Mouse (Mus musculus) hindbrain, embryonic 16.5 days (tissue): ENCODE data around the gene Ttc4. TPM values are rescaled to one million over a fixed set of nuclear protein-coding genes. Genes with fewer than 3 reads are reported as not detected.

Experiments used
- ATAC-seq: fragments of 200-750 bp; cut with Nextera tagmentation; 2 replicates; pipeline ENCODE4 v1.8.0; 2017; ENCODE audit warnings: moderate TSS enrichment, moderate library complexity
- H3K27ac ChIP-seq: fragments of 300-500 bp; sonication (generic); 2 replicates; pipeline ENCODE4 v1.5.1; 2014; ENCODE audit warnings: low read depth, mild to moderate bottlenecking, control low read depth, low read length, moderate library complexity
- H3K27me3 ChIP-seq: fragments of 300-500 bp; sonication (generic); replicated peaks from 2 replicates; pipeline ENCODE4 v1.6.1; 2014; ENCODE audit warnings: low read length; ENCODE audit not compliant: control insufficient read depth, insufficient read depth
- H3K36me3 ChIP-seq: fragments of 300-500 bp; sonication (generic); 2 replicates; pipeline ENCODE4 v1.6.1; 2014; ENCODE audit warnings: mild to moderate bottlenecking, low read length, moderate library complexity, mixed read lengths; ENCODE audit not compliant: control insufficient read depth, insufficient read depth
- H3K4me1 ChIP-seq: fragments of 300-500 bp; sonication (generic); 2 replicates; pipeline ENCODE4 v1.6.1; 2014; ENCODE audit warnings: low read depth, low read length; ENCODE audit not compliant: control insufficient read depth, insufficient read depth
- H3K4me2 ChIP-seq: fragments of 300-500 bp; sonication (generic); 2 replicates; pipeline ENCODE4 v1.6.1; 2014; ENCODE audit warnings: mild to moderate bottlenecking, low read length, control low read depth, moderate library complexity
- H3K4me3 ChIP-seq: fragments of 300-500 bp; sonication (generic); 2 replicates; pipeline ENCODE4 v1.5.1; 2014; ENCODE audit warnings: mild to moderate bottlenecking, low read length, control low read depth, moderate library complexity
- H3K9ac ChIP-seq: fragments of 300-500 bp; sonication (generic); 2 replicates; pipeline ENCODE4 v1.6.1; 2014; ENCODE audit warnings: low read depth, mild to moderate bottlenecking, control low read depth, low read length, moderate library complexity
- H3K9me3 ChIP-seq: fragments of 300-500 bp; sonication (generic); 2 replicates; pipeline ENCODE4 v1.6.1; 2014; ENCODE audit warnings: mild to moderate bottlenecking, low read length, moderate library complexity; ENCODE audit not compliant: control insufficient read depth
- WGBS: fragments of 180-500 bp; shearing (Covaris S2); extraction: QIAGEN DNeasy Blood & Tissue Kit; methylation state at CpG from one replicate; pipeline ENCODE4 v1.1.7; 2014; 5-methylcytosine and 5-hydroxymethylcytosine counted together
- polyA plus RNA-seq: library from polyadenylated mRNA; unstranded; fragments of >200 nt; fragmentation: Nextera tagmentation; extraction: Ambion mirVana; gene quantifications from 2 replicates; pipeline ENCODE4 v1.2.1, GENCODE M21; 2015

The Ttc4 gene
- polyA plus RNA-seq: 140 and 152 TPM in 2 replicates

DNA sequence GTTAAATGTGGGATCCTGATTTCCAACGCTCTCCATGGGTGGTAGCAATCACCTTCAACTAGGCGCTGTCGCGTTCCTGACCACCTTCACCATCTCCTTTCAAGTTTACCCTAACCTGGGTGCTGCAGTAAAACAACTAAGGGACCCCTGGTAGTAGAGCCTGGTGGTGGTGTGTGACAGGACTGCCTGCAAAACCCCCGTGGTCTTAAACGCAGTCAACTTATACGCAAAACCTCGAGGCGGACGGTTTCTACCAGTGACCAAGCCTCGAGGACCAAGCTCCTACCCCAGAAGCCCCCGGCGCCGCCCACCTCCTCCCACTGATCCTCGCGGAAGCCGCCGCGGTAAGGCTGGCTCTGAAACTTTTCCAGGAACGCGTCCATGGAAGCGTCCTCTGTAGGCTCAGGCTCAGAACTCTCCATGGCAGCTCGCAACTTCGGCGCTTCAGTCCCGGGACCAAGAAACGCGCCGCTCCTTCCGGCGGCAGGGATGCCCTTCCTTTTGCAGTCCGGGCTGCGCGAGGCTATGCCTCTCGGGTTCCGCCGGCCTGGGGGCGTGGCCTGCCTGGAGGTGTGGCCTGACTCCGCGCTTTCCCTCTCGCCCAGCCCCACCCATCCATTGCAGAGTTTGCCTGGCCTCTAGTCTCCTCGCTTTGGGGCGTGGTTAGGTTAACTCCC lies at the start of gene Ttc4:
Gene Ttc4, minus strand, starts transcription at position 503 of the 677 bp plus-strand sequence.
- peak within 1 kb of the TSS; percentile 78 for H3K4me2 ChIP-seq
- WGBS: 1% methylated on average over 43 of the region's 43 CpGs

DNA sequence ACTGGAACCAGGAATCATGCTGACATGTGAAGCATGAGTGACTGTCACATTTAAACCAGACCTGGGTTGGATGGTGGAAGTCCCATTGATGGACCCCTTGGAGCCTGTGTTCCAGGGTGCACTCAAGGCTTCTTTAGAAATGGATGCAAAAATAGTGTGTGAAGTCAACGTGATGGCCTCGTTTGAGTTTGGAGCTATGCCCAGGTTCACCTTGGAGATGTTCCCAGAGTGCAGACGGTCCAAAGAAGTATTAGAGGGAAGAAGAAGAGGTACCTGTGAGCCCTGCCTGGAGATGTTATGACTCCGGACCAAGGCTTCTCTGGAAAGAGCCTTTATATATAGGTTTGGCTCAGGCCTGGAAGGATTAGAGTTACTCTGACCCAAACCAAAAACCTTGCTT lies 41.9 kb upstream of the Ttc4 start:
- no peaks in the 10 kb centered on the region for H3K27me3 ChIP-seq
- no peak overlapping the region for H3K9ac ChIP-seq
- no peak overlapping the region for H3K27ac ChIP-seq
- no peak for ATAC-seq
- H3K9me3 ChIP-seq: no peaks in the 10 kb centered on the region
- WGBS: 81% methylated on average over 4 of the region's 4 CpGs
- no peak overlapping the region for H3K4me3 ChIP-seq
- no peaks in the 10 kb centered on the region for H3K36me3 ChIP-seq
- no peaks in the 10 kb centered on the region for H3K4me1 ChIP-seq
- no peak overlapping the region for H3K4me2 ChIP-seq

More for the DNA sequence above, at the start of gene Ttc4:
- H3K9ac ChIP-seq: peak within 1 kb of the TSS; percentile 86
- H3K27me3 ChIP-seq: no peaks in the 10 kb centered on the region
- H3K4me1 ChIP-seq: peaks cover 7% of the 10 kb centered on the region
- H3K4me3 ChIP-seq: peak within 1 kb of the TSS; percentile 86
- H3K27ac ChIP-seq: peak within 1 kb of the TSS; percentile 58; the same call in 1 of the 2 replicates
- no peaks in the 10 kb centered on the region for H3K9me3 ChIP-seq
- ATAC-seq: peak; percentile 98
- H3K36me3 ChIP-seq: peaks cover 14% of the 10 kb centered on the region

DNA sequence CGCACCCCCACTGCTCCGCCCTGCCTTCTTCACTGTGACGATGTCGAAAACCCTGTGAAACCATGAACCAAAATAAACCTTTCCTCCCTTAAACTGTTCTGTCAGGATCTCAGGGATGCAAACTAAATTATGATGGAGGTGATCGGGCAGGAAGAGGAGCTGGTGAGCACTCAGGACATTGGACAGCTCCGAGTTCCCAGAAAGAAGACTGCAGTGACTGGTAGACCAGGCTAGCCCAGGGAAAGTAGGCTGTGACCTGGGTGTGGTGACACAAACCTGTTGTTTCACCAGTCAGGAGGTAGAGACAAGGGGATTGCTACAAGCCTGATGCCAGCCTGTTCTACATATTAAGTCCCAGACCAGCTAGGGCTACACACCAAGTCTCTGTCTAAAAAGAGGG lies 34.9 kb upstream of the Ttc4 start:
- H3K4me3 ChIP-seq: no peak overlapping the region
- no peak for ATAC-seq
- 92% methylated on average over 6 of the region's 6 CpGs for WGBS
- no peaks in the 10 kb centered on the region for H3K9me3 ChIP-seq
- H3K27me3 ChIP-seq: no peaks in the 10 kb centered on the region; the same call in 1 of the 2 replicates
- H3K4me1 ChIP-seq: no peaks in the 10 kb centered on the region
- H3K4me2 ChIP-seq: no peak overlapping the region
- no peak overlapping the region for H3K9ac ChIP-seq
- no peaks in the 10 kb centered on the region for H3K36me3 ChIP-seq
- no peak overlapping the region for H3K27ac ChIP-seq

DNA sequence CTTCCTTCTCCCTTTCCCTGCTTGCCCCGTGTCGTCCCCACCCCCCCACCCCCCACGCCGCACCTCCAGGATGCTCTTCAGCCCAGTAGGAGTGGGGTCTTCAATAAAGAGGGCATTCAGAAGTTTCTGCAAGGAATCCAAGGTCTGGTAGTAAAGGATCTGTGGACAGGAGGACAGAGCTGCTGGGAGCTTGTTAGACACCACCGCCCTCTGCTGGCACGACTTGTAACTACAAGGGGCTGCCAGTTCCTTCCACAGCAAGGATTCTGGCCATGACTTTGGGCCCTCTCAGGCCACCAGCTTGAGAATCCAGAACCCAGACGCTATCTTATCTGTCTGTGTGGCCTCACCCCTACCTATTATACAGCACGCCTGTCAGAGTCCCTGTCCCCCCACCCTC lies 29.7 kb upstream of the Ttc4 start:
- Histone ChIP-seq H3K4me1 (peaks cover 17% of the 10 kb centered on the region), H3K4me2 (peak overlapping the region; percentile 39; the same call in 1 of the 2 replicates), H3K27ac (no peak overlapping the region), H3K36me3 (no peaks in the 10 kb centered on the region), H3K4me3 (no peak overlapping the region), H3K9ac (no peak overlapping the region), H3K9me3 (no peaks in the 10 kb centered on the region), H3K27me3 (no peaks in the 10 kb centered on the region; the same call in 1 of the 2 replicates)
- WGBS: 2% methylated on average over 8 of the region's 8 CpGs
- ATAC-seq: peak; percentile 43

DNA sequence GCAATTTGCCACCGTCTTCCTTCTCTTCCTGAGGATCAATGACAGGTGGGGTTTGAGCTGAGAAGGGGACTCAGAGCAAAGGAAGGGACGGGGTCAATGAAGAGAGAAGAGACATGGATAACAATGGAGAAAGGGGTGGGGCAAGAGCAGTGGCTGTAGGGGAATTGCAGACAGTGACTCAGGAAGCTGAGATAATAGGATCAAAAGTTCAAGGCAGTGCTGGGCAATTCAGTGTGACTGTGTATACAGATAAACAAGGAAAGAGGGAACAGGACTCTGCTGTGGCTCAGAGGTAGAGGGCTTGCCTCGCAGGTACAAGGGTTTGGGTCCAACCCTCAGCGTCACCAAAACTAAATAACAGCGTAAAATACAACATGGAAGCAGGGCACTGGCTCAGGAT lies 29.2 kb upstream of the Ttc4 start:
- Histone ChIP-seq H3K27ac (no peak overlapping the region), H3K4me3 (no peak overlapping the region), H3K9me3 (no peaks in the 10 kb centered on the region), H3K4me1 (peaks cover 17% of the 10 kb centered on the region), H3K27me3 (no peaks in the 10 kb centered on the region; the same call in 1 of the 2 replicates), H3K4me2 (peak overlapping the region; percentile 39; the same call in 1 of the 2 replicates), H3K9ac (no peak overlapping the region), H3K36me3 (no peaks in the 10 kb centered on the region)
- no peak for ATAC-seq
- 53% methylated on average over 5 of the region's 5 CpGs for WGBS

DNA sequence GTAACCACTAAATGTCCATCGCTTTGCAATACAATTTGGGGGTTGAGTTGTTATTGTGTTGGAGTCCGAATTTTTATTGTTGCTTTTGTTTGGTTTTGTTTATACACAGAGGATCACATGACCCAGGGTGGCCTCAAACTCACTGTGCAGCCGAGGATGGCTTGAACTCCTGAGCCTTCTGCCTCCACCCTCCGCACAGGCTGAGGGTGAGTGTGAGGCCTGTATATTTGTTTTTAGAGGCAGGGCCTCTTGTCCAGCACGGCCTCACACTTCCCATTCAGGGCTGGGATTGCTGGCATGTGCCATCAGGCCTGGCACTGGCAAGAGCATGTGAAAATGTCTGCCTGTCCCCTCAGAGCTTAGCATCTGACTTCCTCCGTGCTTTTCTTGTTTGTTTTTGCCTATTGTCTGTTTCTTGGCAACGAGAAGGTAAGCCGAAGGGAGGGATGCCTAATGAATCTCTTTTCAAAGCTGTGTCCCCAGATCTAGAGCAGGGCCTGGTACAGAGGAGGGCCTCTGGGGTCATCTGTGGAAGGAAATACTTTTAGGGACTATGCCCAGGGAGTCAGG lies 26.4 kb upstream of the Ttc4 start:
- 0 out of 2 replicates have a peak, but pooled peaks have one; percentile 4 for ATAC-seq
- WGBS: 28% methylated on average over 8 of the region's 8 CpGs
- no peaks in the 10 kb centered on the region; the same call in 1 of the 2 replicates for H3K27me3 ChIP-seq
- H3K36me3 ChIP-seq: no peaks in the 10 kb centered on the region
- H3K4me3 ChIP-seq: no peak overlapping the region
- peak overlapping the region; percentile 78 for H3K27ac ChIP-seq
- H3K4me2 ChIP-seq: no peak overlapping the region
- no peaks in the 10 kb centered on the region for H3K9me3 ChIP-seq
- H3K9ac ChIP-seq: peak overlapping the region; percentile 14; the same call in 1 of the 2 replicates
- H3K4me1 ChIP-seq: peaks cover 27% of the 10 kb centered on the region

DNA sequence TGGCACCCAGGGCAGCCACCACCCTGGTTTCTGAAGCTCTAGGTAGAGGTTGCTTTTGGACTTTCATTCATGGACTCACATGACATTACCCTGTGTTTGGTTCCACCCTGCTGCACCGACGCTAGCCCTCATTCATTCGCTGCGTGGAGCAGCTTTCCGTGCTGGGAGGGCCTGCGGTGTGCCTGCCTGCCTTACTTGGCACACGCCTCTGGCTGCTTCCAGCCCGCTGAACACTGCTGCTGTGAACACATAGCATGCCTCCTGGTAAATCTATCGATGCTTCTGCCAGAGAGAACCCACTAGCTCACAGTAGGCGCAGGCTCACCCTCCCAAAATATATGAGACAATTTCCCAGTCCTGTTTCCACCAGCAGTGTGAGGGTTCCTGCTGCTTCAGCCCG lies 25.7 kb upstream of the Ttc4 start:
- Histone ChIP-seq H3K4me1 (peaks cover 32% of the 10 kb centered on the region), H3K9ac (peak overlapping the region; percentile 13; the same call in 1 of the 2 replicates), H3K9me3 (no peaks in the 10 kb centered on the region), H3K4me2 (no peak overlapping the region), H3K36me3 (no peaks in the 10 kb centered on the region), H3K4me3 (no peak overlapping the region), H3K27me3 (no peaks in the 10 kb centered on the region; the same call in 1 of the 2 replicates), H3K27ac (peak overlapping the region; percentile 67)
- 27% methylated on average over 11 of the region's 11 CpGs for WGBS
- ATAC-seq: peak; percentile 60

DNA sequence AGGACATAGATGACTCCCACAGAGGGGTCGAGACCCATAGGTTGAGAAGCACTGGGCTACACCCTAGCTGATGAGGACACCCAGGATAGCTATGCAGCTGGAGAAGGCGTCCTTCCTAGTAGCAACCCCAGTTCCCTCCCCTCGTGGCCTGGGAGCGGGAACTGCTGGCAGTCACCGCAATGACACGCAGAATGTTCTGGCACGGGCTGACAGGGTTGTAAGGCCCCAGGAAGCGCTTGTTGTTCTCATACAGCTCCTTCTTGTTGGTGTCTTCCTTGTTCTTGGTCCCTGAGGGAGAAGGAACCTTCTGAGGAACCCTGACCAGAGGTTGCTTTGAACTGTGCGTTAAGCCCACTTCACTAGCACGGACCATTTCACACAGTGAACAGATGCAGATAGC lies 25.2 kb upstream of the Ttc4 start:
- H3K9ac ChIP-seq: no peak overlapping the region
- H3K4me3 ChIP-seq: no peak overlapping the region
- 71% methylated on average over 10 of the region's 10 CpGs for WGBS
- peaks cover 32% of the 10 kb centered on the region for H3K4me1 ChIP-seq
- no peak; the same call in 1 of the 2 replicates for ATAC-seq
- no peaks in the 10 kb centered on the region for H3K27me3 ChIP-seq
- H3K27ac ChIP-seq: peak overlapping the region; percentile 67
- no peaks in the 10 kb centered on the region for H3K36me3 ChIP-seq
- no peak overlapping the region for H3K4me2 ChIP-seq
- no peaks in the 10 kb centered on the region for H3K9me3 ChIP-seq

DNA sequence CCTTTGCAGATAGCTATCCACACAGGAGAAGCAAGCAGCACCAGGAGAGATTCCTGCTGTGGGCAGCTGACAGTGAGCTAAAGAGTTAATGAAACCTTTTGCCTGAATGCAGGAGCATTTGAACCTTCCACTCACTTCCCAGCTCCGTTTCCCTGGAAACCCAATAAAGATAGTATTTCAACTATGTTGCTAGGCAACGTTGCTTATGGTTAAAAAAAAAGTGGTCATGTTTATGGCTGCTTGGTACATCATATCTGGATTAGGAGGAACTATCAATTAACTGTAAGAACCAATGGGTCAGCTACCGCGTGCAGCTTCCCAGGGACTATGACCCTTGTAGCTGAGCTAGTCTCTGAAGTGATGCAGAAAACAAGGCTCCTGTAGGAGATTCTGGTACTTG lies 22.1 kb upstream of the Ttc4 start:
- Histone ChIP-seq H3K9me3 (no peaks in the 10 kb centered on the region), H3K4me2 (0 out of 2 replicates have a peak overlapping the region, but pooled peaks have one; percentile 14), H3K4me3 (no peak overlapping the region), H3K9ac (no peak overlapping the region; the same call in 1 of the 2 replicates), H3K4me1 (peaks cover 32% of the 10 kb centered on the region), H3K36me3 (no peaks in the 10 kb centered on the region), H3K27me3 (no peaks in the 10 kb centered on the region), H3K27ac (peak overlapping the region; percentile 57)
- whole genome bisulfite sequencing: 39% methylated on average over 4 of the region's 4 CpGs
- no peak for ATAC-seq
